Mouse (Mus musculus) stomach, embryonic 16.5 days (tissue): Measurements from ENCODE around the gene Snapc3. TPM values are rescaled to one million over a fixed set of nuclear protein-coding genes. Genes with fewer than 3 reads are reported as not detected.
"Not testable (repeated sequence)": the region's sequence is repeated elsewhere in the genome, so short reads cannot be mapped to it uniquely, and the experiment has no call there.

Experiments
- ATAC-seq: fragments of 200-750 bp; cut with Nextera tagmentation; 2 replicates; pipeline ENCODE4 v1.8.0; 2017; ENCODE audit warnings: moderate number of reproducible peaks, moderate TSS enrichment; ENCODE audit not compliant: insufficient read depth, low FRiP score
- H3K27ac ChIP-seq: fragments of 300-500 bp; sonication (generic); 2 replicates; pipeline ENCODE4 v1.5.1; 2014; ENCODE audit warnings: low read length
- H3K27me3 ChIP-seq: fragments of 300-500 bp; sonication (generic); 2 replicates; pipeline ENCODE4 v1.6.1; 2014; ENCODE audit warnings: low read length, control low read depth, mixed read lengths; ENCODE audit not compliant: control insufficient read depth, insufficient read depth
- H3K36me3 ChIP-seq: fragments of 300-500 bp; sonication (generic); 2 replicates; pipeline ENCODE4 v1.6.1; 2014; ENCODE audit warnings: low read length; ENCODE audit not compliant: control insufficient read depth, insufficient read depth
- H3K4me1 ChIP-seq: fragments of 300-500 bp; sonication (generic); 2 replicates; pipeline ENCODE4 v1.6.1; 2014; ENCODE audit warnings: low read length, control low read depth, mixed read lengths; ENCODE audit not compliant: control insufficient read depth, insufficient read depth
- H3K4me2 ChIP-seq: fragments of 300-500 bp; sonication (generic); 2 replicates; pipeline ENCODE4 v1.6.1; 2014; ENCODE audit warnings: low read depth, low read length, mixed read lengths
- H3K4me3 ChIP-seq: fragments of 300-500 bp; sonication (generic); replicated peaks from 2 replicates; pipeline ENCODE4 v1.5.1; 2014; ENCODE audit warnings: mild to moderate bottlenecking, low read length
- H3K9ac ChIP-seq: fragments of 300-500 bp; sonication (generic); 2 replicates; pipeline ENCODE4 v1.6.1; 2014; ENCODE audit warnings: low read length
- H3K9me3 ChIP-seq: fragments of 300-500 bp; sonication (generic); replicated peaks from 2 replicates; pipeline ENCODE4 v1.6.1; 2016; ENCODE audit warnings: low read length, control low read depth; ENCODE audit not compliant: control insufficient read depth
- WGBS: fragments of 180-500 bp; shearing (Covaris S2); extraction: QIAGEN DNeasy Blood & Tissue Kit; methylation state at CpG from one replicate; pipeline ENCODE4 v1.1.7; 2014; 5-methylcytosine and 5-hydroxymethylcytosine counted together
- polyA plus RNA-seq: library from polyadenylated mRNA; unstranded; fragments of >200 nt; fragmentation: Nextera tagmentation; extraction: Ambion mirVana; gene quantifications from 2 replicates; pipeline ENCODE4 v1.2.1, GENCODE M21; 2015

The Snapc3 gene
- polyA plus RNA-seq, 1 experiment from 2014 or later, result 35.9 TPM

- no peaks in the 10 kb centered on the region for H3K4me1 ChIP-seq
- H3K4me2 ChIP-seq, result no peak overlapping the region
- ATAC-seq, result no peak
- no peaks in the 10 kb centered on the region for H3K27me3 ChIP-seq
- no peak overlapping the region for H3K4me3 ChIP-seq
- peaks cover 21% of the 10 kb centered on the region for H3K36me3 ChIP-seq
- no peak overlapping the region for H3K27ac ChIP-seq
- 86% methylated on average over 7 of the region's 7 CpGs for WGBS
- H3K9me3 ChIP-seq, result no peaks in the 10 kb centered on the region
- H3K9ac ChIP-seq, result no peak overlapping the region
These were observed 50.1 kb downstream of the Snapc3 start for GRCm38 (mm10) chr4:83467615-83468014.

- Histone ChIP-seq H3K9ac (no peak overlapping the region), H3K9me3 (no peaks in the 10 kb centered on the region), H3K27me3 (no peaks in the 10 kb centered on the region), H3K4me2 (no peak overlapping the region), H3K36me3 (peaks cover 24% of the 10 kb centered on the region), H3K27ac (no peak overlapping the region), H3K4me1 (no peaks in the 10 kb centered on the region), H3K4me3 (no peak overlapping the region)
- WGBS, result 68% methylated on average over 3 of the region's 3 CpGs
- no peak for ATAC-seq
These were observed 50.7 kb downstream of the Snapc3 start for GRCm38 (mm10) chr4:83468208-83468607.

DNA sequence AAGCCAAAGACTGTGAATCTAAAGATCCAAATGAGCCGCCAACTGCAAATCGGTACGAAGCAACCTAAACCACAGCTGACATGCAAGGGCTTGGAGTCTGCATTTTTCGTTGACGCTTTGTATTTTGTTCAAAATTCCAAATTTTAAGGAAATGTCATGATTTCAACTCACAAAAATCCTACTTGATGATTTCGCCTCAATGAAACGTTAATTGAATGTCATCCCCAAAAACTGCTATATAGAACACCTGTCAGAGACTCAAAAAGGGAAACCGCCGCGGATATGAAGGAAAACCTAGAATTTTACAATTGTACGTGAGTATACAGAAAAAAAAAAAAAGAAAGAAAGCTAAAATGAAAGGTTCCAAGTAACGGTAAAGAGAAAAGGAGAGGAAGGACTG is 67.7 kb downstream of the Snapc3 start:
- no peak for ATAC-seq
- H3K9ac ChIP-seq, result peak overlapping the region; percentile 92
- H3K27me3 ChIP-seq, result no peaks in the 10 kb centered on the region
- no peaks in the 10 kb centered on the region for H3K9me3 ChIP-seq
- 22% methylated on average over 12 of the region's 12 CpGs for WGBS
- no peak overlapping the region for H3K27ac ChIP-seq
- H3K4me3 ChIP-seq, result peak overlapping the region; percentile 80
- peaks cover 8% of the 10 kb centered on the region for H3K4me1 ChIP-seq
- peak overlapping the region; percentile 78 for H3K4me2 ChIP-seq
- H3K36me3 ChIP-seq, result peaks cover 12% of the 10 kb centered on the region

GRCm38 (mm10) chr4:83485735-83486116 is 68.2 kb downstream of the Snapc3 start:
- no peaks in the 10 kb centered on the region for H3K9me3 ChIP-seq
- H3K27ac ChIP-seq, result peak overlapping the region; percentile 94
- H3K4me3 ChIP-seq, result peak overlapping the region; percentile 80
- peaks cover 8% of the 10 kb centered on the region for H3K4me1 ChIP-seq
- ATAC-seq, result peak; percentile 89
- peaks cover 12% of the 10 kb centered on the region for H3K36me3 ChIP-seq
- peak overlapping the region; percentile 92 for H3K9ac ChIP-seq
- no peaks in the 10 kb centered on the region for H3K27me3 ChIP-seq
- peak overlapping the region; percentile 78 for H3K4me2 ChIP-seq
- WGBS, result under 1% methylated on average over 38 of the region's 40 CpGs

- ATAC-seq, result peak; percentile 88
These were observed 68.8 kb downstream of the Snapc3 start, which contains the start of gene Psip1 for GRCm38 (mm10) chr4:83486117-83486901. Gene Psip1 (minus strand): TSS chr4:83486459.

GRCm38 (mm10) chr4:83489121-83489520 is 71.6 kb downstream of the Snapc3 start:
- H3K9me3 ChIP-seq, result no peaks in the 10 kb centered on the region
- H3K4me3 ChIP-seq, result no peak overlapping the region
- H3K4me1 ChIP-seq, result peaks cover 8% of the 10 kb centered on the region
- no peak overlapping the region for H3K9ac ChIP-seq
- ATAC-seq, result no peak
- WGBS, result 40% methylated on average over 5 of the region's 5 CpGs
- no peak overlapping the region for H3K4me2 ChIP-seq
- no peaks in the 10 kb centered on the region for H3K36me3 ChIP-seq
- no peak overlapping the region for H3K27ac ChIP-seq
- H3K27me3 ChIP-seq, result no peaks in the 10 kb centered on the region

More at GRCm38 (mm10) chr4:83486117-83486901, 68.8 kb downstream of the Snapc3 start, which contains the start of gene Psip1:
- Histone ChIP-seq H3K36me3 (peaks cover 7% of the 10 kb centered on the region; the same call in 1 of the 2 replicates), H3K27ac (peak within 1 kb of the TSS; percentile 94), H3K4me1 (peaks cover 8% of the 10 kb centered on the region), H3K27me3 (no peaks in the 10 kb centered on the region), H3K4me2 (peak within 1 kb of the TSS; percentile 78), H3K4me3 (peak within 1 kb of the TSS; percentile 80), H3K9me3 (no peaks in the 10 kb centered on the region), H3K9ac (peak within 1 kb of the TSS; percentile 92)
- WGBS, result under 1% methylated on average over 74 of the region's 86 CpGs

DNA sequence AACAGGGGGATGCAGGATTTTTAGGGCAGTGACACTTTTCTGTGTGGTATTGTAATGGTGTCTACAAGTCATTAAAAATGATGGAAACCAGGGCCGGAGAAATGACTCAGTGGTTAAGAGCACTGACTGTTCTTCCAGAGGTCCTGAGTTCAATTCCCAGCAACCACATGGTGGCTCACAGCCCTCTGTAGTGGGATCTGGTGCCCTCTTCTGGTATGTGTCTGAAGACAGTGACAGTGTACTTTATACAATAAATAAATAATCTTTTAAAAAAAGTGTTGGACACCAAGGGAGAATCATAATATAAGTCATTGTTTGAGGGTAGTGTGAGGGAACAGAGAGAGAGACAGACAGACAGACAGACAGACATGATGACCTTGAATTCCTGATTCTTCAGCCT is 75.6 kb downstream of the Snapc3 start:
- Histone ChIP-seq H3K9ac (no peak overlapping the region), H3K4me3 (no peak overlapping the region), H3K27ac (no peak overlapping the region), H3K4me1 (no peaks in the 10 kb centered on the region), H3K27me3 (no peaks in the 10 kb centered on the region), H3K36me3 (no peaks in the 10 kb centered on the region), H3K4me2 (no peak overlapping the region), H3K9me3 (no peaks in the 10 kb centered on the region)
- WGBS, result 92% methylated on average over 1 of the region's 1 CpGs
- ATAC-seq, result no peak

GRCm38 (mm10) chr4:83497013-83497412 is 79.5 kb downstream of the Snapc3 start:
- H3K36me3 ChIP-seq, H3K4me1 ChIP-seq, H3K27me3 ChIP-seq, H3K4me2 ChIP-seq, H3K9ac ChIP-seq, H3K27ac ChIP-seq, ATAC-seq, H3K9me3 ChIP-seq, H3K4me3 ChIP-seq: not testable (repeated sequence)
- WGBS, result 88% methylated on average over 5 of the region's 5 CpGs

- H3K27ac ChIP-seq, result no peak overlapping the region
- H3K4me3 ChIP-seq, result peak overlapping the region; percentile 26
- no peaks in the 10 kb centered on the region for H3K4me1 ChIP-seq
- no peak for ATAC-seq
- H3K36me3 ChIP-seq, result no peaks in the 10 kb centered on the region
- H3K9me3 ChIP-seq, result no peaks in the 10 kb centered on the region
- H3K4me2 ChIP-seq, result peak overlapping the region; percentile 48
- WGBS, result 13% methylated on average over 22 of the region's 22 CpGs
- H3K27me3 ChIP-seq, result no peaks in the 10 kb centered on the region
- no peak overlapping the region for H3K9ac ChIP-seq
These were observed 82.9 kb downstream of the Snapc3 start for GRCm38 (mm10) chr4:83500154-83501036.
